Mouse (Mus musculus) adrenal gland, adult 2 months (tissue): Measurements from ENCODE around the gene Ctcf. TPM values are rescaled to one million over a fixed set of nuclear protein-coding genes. Genes with fewer than 3 reads are reported as not detected.
A peak's percentile ranks its signal among the peaks of the same experiment; 100 is the strongest.
"Not testable (repeated sequence)": the region's sequence is repeated elsewhere in the genome, so short reads cannot be mapped to it uniquely, and the experiment has no call there.

Experiments
- DNase-seq: peaks from one replicate; pipeline ENCODE4 v3.0.0; 2021
- long read RNA-seq: library from polyadenylated mRNA; stranded (forward); transcript quantifications from one replicate; pipeline ENCODE4 v2.0.0, GENCODE M21; 2021
- polyA plus RNA-seq: library from polyadenylated mRNA; depleted of rRNA; stranded (reverse); fragments of >200 nt; gene quantifications from 2 replicates; pipeline ENCODE4 v1.2.3, GENCODE M21; 2012; rRNA removed
- total RNA-seq, 2 experiments: library from RNA; stranded (reverse); gene quantifications; 2 replicates each; pipeline ENCODE4 v1.2.3; 2021

Ctcf gene
- total RNA-seq (10 to 100 TPM; 51.5 to 53.4 TPM), polyA plus RNA-seq (14.5 and 15.6 TPM in 2 replicates)
- long read RNA-seq, partial matches to known transcripts, result 3 of 13 reads
- long read RNA-seq, other reads (novel, unspliced or antisense), result 7 of 13 reads

- peak; percentile 94 for DNase-seq
Measured at GRCm38 (mm10) chr8:105636018-105636962, at the start of gene Ctcf. TSS of gene Ctcf (plus strand) at chr8:105636568.

- no peak for DNase-seq
Measured at GRCm38 (mm10) chr8:105592431-105592830, 43.9 kb upstream of the Ctcf start.

- peak; percentile 62 for DNase-seq
Measured at GRCm38 (mm10) chr8:105593859-105594258, 42.5 kb upstream of the Ctcf start.

GRCm38 (mm10) chr8:105594451-105595242 is 41.7 kb upstream of the Ctcf start:
- no peak for DNase-seq

GRCm38 (mm10) chr8:105596362-105597034 is 39.9 kb upstream of the Ctcf start:
- DNase-seq, result peak; percentile 86

- no peak for DNase-seq
Measured at GRCm38 (mm10) chr8:105598777-105599176, 37.6 kb upstream of the Ctcf start.

GRCm38 (mm10) chr8:105601301-105601700 is 35.1 kb upstream of the Ctcf start:
- DNase-seq, result peak; percentile 50

- DNase-seq, result not testable (repeated sequence)
Measured at GRCm38 (mm10) chr8:105602540-105602939, 33.8 kb upstream of the Ctcf start.

GRCm38 (mm10) chr8:105604804-105605381 is 31.5 kb upstream of the Ctcf start, which contains the start of gene Ripor1:
TSS of gene Ripor1 (plus strand) at chr8:105605255.
- DNase-seq, result peak; percentile 90

GRCm38 (mm10) chr8:105605491-105606188 is 30.7 kb upstream of the Ctcf start:
- DNase-seq, result peak; percentile 29

GRCm38 (mm10) chr8:105606189-105607023 is 30.0 kb upstream of the Ctcf start:
- DNase-seq, result peak; percentile 91

- DNase-seq, result no peak
Measured at GRCm38 (mm10) chr8:105607062-105607461, 29.3 kb upstream of the Ctcf start.

GRCm38 (mm10) chr8:105607684-105608083 is 28.7 kb upstream of the Ctcf start:
- peak; percentile 50 for DNase-seq

GRCm38 (mm10) chr8:105609355-105609754 is 27.0 kb upstream of the Ctcf start:
- DNase-seq, result no peak

GRCm38 (mm10) chr8:105609771-105610170 is 26.6 kb upstream of the Ctcf start:
- no peak for DNase-seq

- DNase-seq, result no peak
Measured at GRCm38 (mm10) chr8:105611836-105612235, 24.5 kb upstream of the Ctcf start.

- DNase-seq, result peak; percentile 84
Measured at GRCm38 (mm10) chr8:105613037-105613436, 23.3 kb upstream of the Ctcf start.

- DNase-seq, result peak; percentile 88
Measured at GRCm38 (mm10) chr8:105613830-105614511, 22.4 kb upstream of the Ctcf start.

GRCm38 (mm10) chr8:105615942-105616341 is 20.4 kb upstream of the Ctcf start:
- DNase-seq, result no peak
